Mouse (Mus musculus): ENCODE measurements at regions not wholly inside any gene's neighbourhood (a gene's known extent, or its start where the extent isn't known, plus 50 kb on each side); places are given as distances from the start of the nearest gene placed in this dataset.
"Not testable (repeated sequence)": the region's sequence is repeated elsewhere in the genome, so short reads cannot be mapped to it uniquely, and the experiment has no call there.

- H3K4me1 ChIP-seq = no peaks in the 10 kb centered on the region
- WGBS = 92% methylated on average over 4 of the region's 4 CpGs
- no peak overlapping the region for H3K27ac ChIP-seq (replicated peaks)
- H3K27me3 ChIP-seq (ENCODE audit: low read depth, poor library complexity, severe bottlenecking) = no peaks in the 10 kb centered on the region
- H3K9me3 ChIP-seq (replicated peaks) = no peaks in the 10 kb centered on the region
- no peaks in the 10 kb centered on the region for H3K36me3 ChIP-seq
- no peak overlapping the region for H3K4me3 ChIP-seq
- DNase-seq (ENCODE audit: low spot score) = no peak
Observed at GRCm38 (mm10) chr16:77760926-77761347, 159.0 kb upstream of the Gm11146 start.

DNA sequence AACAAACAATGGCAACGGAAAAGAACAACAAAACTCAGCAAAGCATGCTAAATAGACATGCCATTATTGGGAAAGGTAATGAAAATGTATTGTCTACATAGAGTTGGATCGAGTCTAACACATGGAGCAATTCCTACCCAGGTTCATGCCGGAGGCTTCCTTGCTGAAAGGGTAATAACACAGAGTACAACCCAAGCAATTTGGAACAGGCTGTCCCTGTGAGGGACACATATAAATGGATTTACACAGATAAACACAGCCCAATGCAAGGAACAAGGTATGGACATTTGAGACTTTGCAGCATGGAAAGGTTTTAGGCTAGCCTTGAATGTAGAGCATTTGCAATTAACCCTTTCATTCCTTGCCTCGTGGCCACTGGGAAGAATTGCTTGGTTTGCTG lies 158.6 kb upstream of the Gm11146 start:
- H3K27ac ChIP-seq (replicated peaks) = no peak overlapping the region
- H3K9me3 ChIP-seq (replicated peaks) = no peaks in the 10 kb centered on the region
- no peaks in the 10 kb centered on the region for H3K27me3 ChIP-seq (ENCODE audit: low read depth, poor library complexity, severe bottlenecking)
- H3K36me3 ChIP-seq = no peaks in the 10 kb centered on the region
- 92% methylated on average over 4 of the region's 4 CpGs for WGBS
- no peak for DNase-seq (ENCODE audit: low spot score)
- no peaks in the 10 kb centered on the region for H3K4me1 ChIP-seq
- H3K4me3 ChIP-seq = no peak overlapping the region

- Histone ChIP-seq H3K9me3 (replicated peaks) (no peaks in the 10 kb centered on the region), H3K27me3 (ENCODE audit: low read depth, poor library complexity, severe bottlenecking) (no peaks in the 10 kb centered on the region), H3K4me3 (no peak overlapping the region), H3K27ac (replicated peaks) (no peak overlapping the region), H3K4me1 (no peaks in the 10 kb centered on the region), H3K36me3 (no peaks in the 10 kb centered on the region)
- 92% methylated on average over 10 of the region's 10 CpGs for WGBS
- DNase-seq (ENCODE audit: low spot score) = no peak
Observed at GRCm38 (mm10) chr16:77759997-77760396, 158.1 kb upstream of the Gm11146 start.

DNA sequence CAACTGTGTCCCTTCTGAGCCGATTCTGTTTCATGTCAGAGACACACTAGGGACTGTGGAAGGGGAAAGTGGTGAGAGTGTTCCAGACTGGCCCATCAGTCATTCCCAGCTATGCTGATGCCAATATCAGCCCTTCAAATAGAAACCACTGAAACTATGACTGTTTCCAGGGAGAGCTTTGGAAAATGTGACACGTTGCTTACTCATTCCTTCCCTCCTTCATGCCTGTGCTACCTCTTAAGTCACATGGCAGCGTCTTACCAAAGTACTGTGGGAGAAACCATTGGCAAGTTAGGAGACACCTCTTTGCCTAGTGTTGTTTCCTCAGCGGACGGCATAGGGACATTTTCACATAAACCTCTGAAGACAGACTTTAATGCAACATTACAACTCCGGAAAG lies 153.0 kb upstream of the Gm11146 start:
- H3K27ac ChIP-seq (replicated peaks) = no peak overlapping the region
- no peaks in the 10 kb centered on the region for H3K27me3 ChIP-seq (ENCODE audit: low read depth, poor library complexity, severe bottlenecking)
- DNase-seq (ENCODE audit: low spot score) = no peak
- no peaks in the 10 kb centered on the region for H3K4me1 ChIP-seq
- H3K36me3 ChIP-seq = no peaks in the 10 kb centered on the region
- H3K9me3 ChIP-seq (replicated peaks) = no peaks in the 10 kb centered on the region
- 89% methylated on average over 6 of the region's 6 CpGs for WGBS
- no peak overlapping the region for H3K4me3 ChIP-seq

- Histone ChIP-seq H3K27ac (replicated peaks) (no peak overlapping the region), H3K9me3 (replicated peaks) (no peaks in the 10 kb centered on the region), H3K4me1 (no peaks in the 10 kb centered on the region), H3K27me3 (ENCODE audit: low read depth, poor library complexity, severe bottlenecking) (no peaks in the 10 kb centered on the region), H3K4me3 (no peak overlapping the region), H3K36me3 (no peaks in the 10 kb centered on the region)
- DNase-seq (ENCODE audit: low spot score) = no peak
- 93% methylated on average over 2 of the region's 2 CpGs for WGBS
Observed at GRCm38 (mm10) chr16:77749474-77749873, 147.6 kb upstream of the Gm11146 start.

DNA sequence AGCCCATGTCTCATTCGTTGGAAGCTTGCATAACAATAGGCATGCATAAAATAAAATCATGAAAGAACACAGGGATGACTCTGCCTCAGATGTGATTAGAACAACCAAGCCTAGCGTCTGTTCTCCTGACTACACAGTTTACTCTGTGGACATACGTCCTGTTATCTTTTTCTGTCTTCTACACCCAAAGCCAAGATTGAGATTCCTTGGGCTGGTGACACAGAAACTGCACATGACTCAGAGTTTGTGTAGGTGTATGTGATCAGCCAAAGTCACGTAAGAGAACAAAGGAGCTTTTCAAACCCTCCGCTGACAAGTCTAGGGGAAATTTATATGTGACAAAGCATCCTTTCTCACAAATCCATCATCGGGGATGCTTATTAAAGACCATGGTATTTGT lies 141.9 kb upstream of the Gm11146 start:
- WGBS = 91% methylated on average over 6 of the region's 6 CpGs
- Histone ChIP-seq H3K36me3 (no peaks in the 10 kb centered on the region), H3K27ac (replicated peaks) (no peak overlapping the region), H3K4me1 (no peaks in the 10 kb centered on the region), H3K27me3 (ENCODE audit: low read depth, poor library complexity, severe bottlenecking) (no peaks in the 10 kb centered on the region), H3K4me3 (no peak overlapping the region), H3K9me3 (replicated peaks) (no peaks in the 10 kb centered on the region)
- no peak for DNase-seq (ENCODE audit: low spot score)

DNA sequence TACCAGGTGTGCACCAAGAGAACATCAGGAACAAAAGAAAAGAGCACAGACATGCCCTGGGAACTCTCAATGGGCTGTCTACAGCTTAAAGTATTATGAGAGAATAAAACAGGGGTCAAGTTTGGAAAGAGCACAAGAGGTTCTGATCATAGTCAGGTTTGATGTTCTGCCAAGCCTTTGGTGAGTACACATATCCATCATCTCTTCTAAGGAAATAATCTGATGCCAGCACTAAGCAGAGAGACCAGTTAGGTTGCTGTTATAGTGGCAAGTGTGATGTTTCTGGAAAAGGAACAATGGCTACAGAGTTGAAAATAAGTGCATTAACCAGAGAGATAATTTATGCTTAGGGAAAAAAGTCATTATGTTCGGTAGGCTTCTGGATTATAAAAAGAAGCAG lies 136.9 kb upstream of the Gm11146 start:
- Histone ChIP-seq H3K9me3 (replicated peaks) (no peaks in the 10 kb centered on the region), H3K36me3 (no peaks in the 10 kb centered on the region), H3K4me1 (no peaks in the 10 kb centered on the region), H3K27me3 (ENCODE audit: low read depth, poor library complexity, severe bottlenecking) (no peaks in the 10 kb centered on the region), H3K27ac (replicated peaks) (no peak overlapping the region), H3K4me3 (no peak overlapping the region)
- DNase-seq (ENCODE audit: low spot score) = no peak
- WGBS = 81% methylated on average over 1 of the region's 1 CpGs

DNA sequence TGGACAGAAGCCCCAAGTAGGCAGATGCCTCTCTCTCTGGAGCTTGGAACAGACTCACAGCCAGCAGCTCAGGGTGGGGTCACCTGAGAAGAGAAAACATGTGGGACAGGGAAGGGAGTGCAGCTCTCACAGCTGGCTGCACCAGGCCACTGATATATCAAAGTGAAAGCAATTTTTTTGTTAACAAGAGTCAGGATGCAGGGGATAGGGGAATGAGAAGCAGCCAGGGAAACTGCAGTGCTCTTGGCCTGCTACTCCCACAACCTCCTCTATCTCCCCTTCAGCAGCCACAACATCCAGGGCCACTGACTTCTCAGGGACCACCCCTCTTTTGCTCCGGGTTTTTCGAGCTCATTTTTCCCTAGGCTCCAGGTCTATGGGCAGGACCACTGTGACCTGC lies 117.5 kb upstream of the Gm11146 start:
- no peaks in the 10 kb centered on the region for H3K36me3 ChIP-seq
- WGBS = 93% methylated on average over 2 of the region's 2 CpGs
- peaks cover 7% of the 10 kb centered on the region for H3K9me3 ChIP-seq (replicated peaks)
- H3K4me3 ChIP-seq = no peak overlapping the region
- H3K27me3 ChIP-seq (ENCODE audit: low read depth, poor library complexity, severe bottlenecking) = no peaks in the 10 kb centered on the region
- H3K27ac ChIP-seq (replicated peaks) = no peak overlapping the region
- H3K4me1 ChIP-seq = no peaks in the 10 kb centered on the region
- no peak for DNase-seq (ENCODE audit: low spot score)

- H3K4me3 ChIP-seq; DNase-seq (ENCODE audit: low spot score); H3K9me3 ChIP-seq (replicated peaks); H3K27me3 ChIP-seq (ENCODE audit: low read depth, poor library complexity, severe bottlenecking); H3K36me3 ChIP-seq; H3K27ac ChIP-seq (replicated peaks); H3K4me1 ChIP-seq: not testable (repeated sequence)
- 94% methylated on average over 3 of the region's 3 CpGs for WGBS
Observed at GRCm38 (mm10) chr16:77717766-77718165, 115.9 kb upstream of the Gm11146 start.

DNA sequence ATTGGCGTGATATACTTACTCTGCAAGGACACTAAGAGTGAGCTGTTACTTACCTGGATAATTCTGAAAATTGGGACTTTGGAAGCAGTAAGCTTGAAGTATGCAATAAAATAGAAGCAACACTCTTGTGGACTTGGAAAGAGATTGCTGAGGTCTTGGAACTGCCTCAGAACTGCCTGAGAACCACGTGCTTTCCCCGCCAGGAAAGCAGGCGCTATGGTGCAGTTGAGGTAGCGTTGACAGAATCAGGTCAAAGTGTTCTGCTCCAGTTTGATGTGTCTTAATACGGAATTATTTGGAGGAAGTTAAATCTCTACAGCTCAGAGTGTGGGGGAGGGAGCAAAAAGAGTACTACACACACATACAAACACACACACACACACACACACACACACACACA lies 102.8 kb upstream of the Gm11146 start:
- Histone ChIP-seq H3K36me3 (no peaks in the 10 kb centered on the region), H3K9me3 (replicated peaks) (no peaks in the 10 kb centered on the region), H3K4me1 (no peaks in the 10 kb centered on the region), H3K4me3 (no peak overlapping the region), H3K27me3 (ENCODE audit: low read depth, poor library complexity, severe bottlenecking) (no peaks in the 10 kb centered on the region), H3K27ac (replicated peaks) (no peak overlapping the region)
- 88% methylated on average over 6 of the region's 6 CpGs for WGBS
- DNase-seq (ENCODE audit: low spot score) = no peak

- H3K4me3 ChIP-seq = no peak overlapping the region
- H3K9me3 ChIP-seq (replicated peaks) = no peaks in the 10 kb centered on the region
- no peaks in the 10 kb centered on the region for H3K4me1 ChIP-seq
- no peaks in the 10 kb centered on the region for H3K36me3 ChIP-seq
- WGBS = 82% methylated on average over 1 of the region's 1 CpGs
- H3K27ac ChIP-seq (replicated peaks) = no peak overlapping the region
- H3K27me3 ChIP-seq (ENCODE audit: low read depth, poor library complexity, severe bottlenecking) = no peaks in the 10 kb centered on the region
- no peak for DNase-seq (ENCODE audit: low spot score)
Observed at GRCm38 (mm10) chr16:77695443-77695842, 93.5 kb upstream of the Gm11146 start.

DNA sequence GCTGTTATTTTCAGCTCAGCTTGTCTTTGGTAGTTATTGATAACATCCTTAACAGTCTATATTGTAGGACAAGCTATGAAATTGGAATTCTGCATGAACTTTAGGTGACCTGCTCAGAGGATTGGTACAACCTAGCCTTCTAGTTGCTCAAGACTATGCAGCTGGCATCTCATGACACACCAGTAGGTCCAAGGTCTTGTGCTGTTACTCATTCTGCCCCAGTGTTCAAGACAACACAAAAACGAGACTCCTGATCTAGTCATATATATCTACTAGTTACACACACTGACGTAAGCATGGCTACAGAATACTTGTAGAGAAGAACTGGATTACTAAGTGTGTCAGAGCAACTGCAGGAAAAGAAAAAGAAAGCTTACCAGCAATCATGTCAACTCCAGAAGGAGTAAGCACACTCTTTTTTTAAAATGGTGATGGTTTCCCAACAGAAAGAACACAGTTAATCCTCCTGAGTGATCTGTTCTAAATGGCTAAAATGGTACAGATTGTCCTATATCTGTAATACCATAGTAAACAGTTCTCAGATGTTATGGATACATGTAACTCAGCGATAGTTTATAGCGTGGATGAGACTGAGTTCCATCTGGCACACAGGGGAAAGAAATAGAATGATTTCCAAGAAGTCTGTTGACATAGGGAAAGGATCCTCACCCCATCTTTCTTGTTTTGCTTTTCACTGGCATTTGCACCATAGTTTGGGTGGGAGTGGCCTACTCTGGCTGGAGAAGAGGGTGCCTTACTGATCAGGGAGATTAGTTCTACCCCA lies 85.4 kb upstream of the Gm11146 start:
- no peak for DNase-seq (ENCODE audit: low spot score)
- H3K4me1 ChIP-seq = peaks cover 7% of the 10 kb centered on the region; the same call in 1 of the 2 replicates
- H3K27ac ChIP-seq (replicated peaks) = no peak overlapping the region
- H3K27me3 ChIP-seq (ENCODE audit: low read depth, poor library complexity, severe bottlenecking) = no peaks in the 10 kb centered on the region
- 87% methylated on average over 4 of the region's 4 CpGs for WGBS
- H3K4me3 ChIP-seq = no peak overlapping the region
- H3K36me3 ChIP-seq = no peaks in the 10 kb centered on the region
- H3K9me3 ChIP-seq (replicated peaks) = no peaks in the 10 kb centered on the region

- peaks cover 7% of the 10 kb centered on the region; the same call in 1 of the 2 replicates for H3K4me1 ChIP-seq
- H3K27ac ChIP-seq (replicated peaks) = no peak overlapping the region
- H3K4me3 ChIP-seq = no peak overlapping the region
- H3K27me3 ChIP-seq (ENCODE audit: low read depth, poor library complexity, severe bottlenecking) = no peaks in the 10 kb centered on the region
- WGBS = 89% methylated on average over 5 of the region's 5 CpGs
- no peaks in the 10 kb centered on the region for H3K36me3 ChIP-seq
- H3K9me3 ChIP-seq (replicated peaks) = no peaks in the 10 kb centered on the region
- DNase-seq (ENCODE audit: low spot score) = no peak
Observed at GRCm38 (mm10) chr16:77685651-77686190, 83.8 kb upstream of the Gm11146 start.

All from midbrain, embryonic 10.5 days (tissue).